Mouse (Mus musculus) adrenal gland, postnatal 4 days (tissue): ENCODE measurements around the gene Wdr45. TPM values are rescaled to one million over a fixed set of nuclear protein-coding genes. Genes with fewer than 3 reads are reported as not detected.
"Not testable (repeated sequence)": the region's sequence is repeated elsewhere in the genome, so short reads cannot be mapped to it uniquely, and the experiment has no call there.

ENCODE experiments used
- DNase-seq, 2 experiments: peaks; one replicate each; pipeline ENCODE4 v3.0.0; 2021 to 2022; ENCODE audit warnings: low spot score in 2 of 2, mixed read lengths in 2 of 2
- total RNA-seq, 2 experiments: library from RNA; stranded (reverse); gene quantifications; 2 replicates each; pipeline ENCODE4 v1.2.3; 2021

Gene Wdr45
- total RNA-seq, 2 experiments from 2014 or later = 68.0 to 75.4 TPM

- not testable (repeated sequence) for DNase-seq
Observed at GRCm38 (mm10) chrX:7716058-7716457, 1.9 kb downstream of the Wdr45 start.

DNA sequence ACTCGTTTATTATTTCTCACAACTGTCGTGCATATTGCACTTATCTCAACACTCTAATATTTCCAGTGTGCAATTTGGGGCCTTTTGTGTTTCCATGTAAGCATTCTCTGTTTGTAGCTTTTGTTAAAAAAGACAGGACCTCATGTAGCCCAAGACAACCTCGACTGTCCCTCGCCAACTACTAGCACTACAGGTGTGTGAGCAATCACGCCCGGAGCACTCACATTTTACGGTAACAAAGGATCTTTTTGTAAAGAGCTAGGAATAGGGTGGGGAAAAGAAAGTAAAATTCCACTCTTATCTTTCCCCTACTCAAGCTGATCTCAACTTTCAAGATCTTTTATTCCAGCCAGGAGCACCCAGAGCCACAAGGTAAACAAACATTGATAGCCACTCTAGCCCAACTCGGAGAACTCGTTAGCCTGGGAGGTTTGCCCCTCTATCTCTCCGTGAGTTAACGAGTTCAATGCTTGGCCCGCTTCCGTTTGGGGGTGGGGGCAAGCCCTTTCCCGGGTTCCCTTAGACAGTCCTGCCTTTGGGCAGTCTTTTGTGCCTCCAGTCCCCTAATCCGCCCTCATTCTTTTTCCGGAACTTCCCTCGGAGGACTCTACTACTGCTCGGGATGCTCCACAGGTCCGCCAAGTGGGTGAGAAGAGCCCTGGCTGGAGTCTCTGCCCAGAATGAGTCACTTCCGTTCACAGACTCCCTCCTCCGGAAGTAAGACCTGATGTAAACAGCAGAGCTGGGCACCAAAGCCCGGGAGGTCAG is 7.6 kb downstream of the Wdr45 start, which contains the start of gene Gm45208:
Gene Gm45208, plus strand, starts transcription at position 732 of the 768 bp plus-strand sequence.
- peak; percentile 22 to 43 for DNase-seq

DNA sequence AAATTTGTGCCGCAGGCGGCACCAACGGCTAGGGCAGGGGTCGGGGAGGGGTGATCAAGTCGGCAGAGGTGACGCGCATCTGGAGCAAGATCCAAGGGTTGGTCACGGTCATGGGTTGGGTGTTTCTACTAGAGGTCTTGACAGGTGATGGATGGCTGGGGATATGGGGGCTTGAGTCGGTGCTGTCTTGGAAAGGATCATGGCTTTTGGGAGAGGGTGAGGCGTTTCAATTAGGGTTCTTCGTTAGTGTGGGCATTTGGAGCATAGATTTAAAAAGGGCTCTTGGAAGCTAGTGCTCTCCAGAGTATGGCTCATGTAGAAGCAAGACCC is 8.1 kb downstream of the Wdr45 start:
- no peak for DNase-seq

- DNase-seq = no peak
Observed at GRCm38 (mm10) chrX:7722691-7723090, 8.6 kb downstream of the Wdr45 start.

GRCm38 (mm10) chrX:7724135-7724534 is 10.0 kb downstream of the Wdr45 start:
- no peak for DNase-seq

DNA sequence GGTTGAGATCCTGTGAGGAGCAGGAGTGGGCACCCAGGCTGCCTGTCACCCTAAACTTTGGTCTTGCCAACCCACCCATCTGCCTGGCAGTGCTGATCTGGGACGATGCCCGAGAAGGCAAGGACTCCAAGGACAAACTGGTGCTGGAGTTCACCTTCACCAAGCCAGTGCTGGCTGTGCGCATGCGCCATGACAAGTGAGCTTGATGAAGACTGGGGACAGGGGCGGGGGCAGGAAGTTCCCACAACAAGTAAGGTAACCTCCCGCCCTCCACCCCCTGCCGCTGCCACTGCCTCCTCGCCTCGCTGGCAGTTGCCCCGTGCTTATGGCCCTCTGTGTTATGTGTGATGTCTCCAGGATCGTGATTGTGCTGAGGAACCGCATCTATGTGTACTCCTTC is 11.7 kb downstream of the Wdr45 start:
- no peak for DNase-seq

DNA sequence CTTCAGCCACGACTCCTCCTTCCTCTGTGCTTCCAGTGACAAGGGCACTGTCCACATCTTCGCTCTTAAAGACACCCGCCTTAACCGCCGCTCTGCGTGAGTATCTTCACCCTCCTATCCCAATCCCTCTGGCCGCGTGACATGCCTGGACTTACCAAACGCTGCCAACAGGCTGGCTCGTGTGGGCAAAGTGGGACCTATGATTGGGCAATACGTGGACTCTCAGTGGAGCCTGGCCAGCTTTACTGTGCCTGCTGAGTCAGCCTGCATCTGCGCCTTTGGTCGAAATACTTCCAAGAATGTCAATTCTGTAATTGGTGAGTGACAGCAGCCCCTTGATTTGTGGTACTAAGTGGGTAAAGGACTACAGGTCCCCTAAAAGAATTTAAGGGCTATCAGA is 13.0 kb downstream of the Wdr45 start:
- DNase-seq = no peak

GRCm38 (mm10) chrX:7728215-7728921 is 14.2 kb downstream of the Wdr45 start, which contains the start of gene Praf2:
Gene Praf2, plus strand, starts transcription at chrX:7728439.
- DNase-seq = peak; percentile 24 to 47

DNA sequence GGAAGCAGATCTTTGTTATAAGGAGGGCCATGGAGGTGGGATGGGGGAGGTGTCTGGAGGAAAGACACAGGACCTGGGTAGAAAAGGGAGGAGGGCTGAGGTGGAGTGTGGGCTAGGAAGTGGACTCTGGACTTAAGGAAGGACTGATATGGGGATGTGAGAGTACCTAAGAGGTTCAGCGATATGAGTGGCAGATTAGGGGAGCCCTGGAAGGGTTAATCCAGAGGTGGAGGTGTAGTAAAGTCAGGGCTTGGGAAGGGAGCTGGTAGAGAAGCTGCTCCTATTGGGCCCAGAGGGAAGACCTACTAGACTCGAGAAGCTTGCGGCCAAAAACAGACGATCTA is 14.8 kb downstream of the Wdr45 start:
- no peak for DNase-seq

DNA sequence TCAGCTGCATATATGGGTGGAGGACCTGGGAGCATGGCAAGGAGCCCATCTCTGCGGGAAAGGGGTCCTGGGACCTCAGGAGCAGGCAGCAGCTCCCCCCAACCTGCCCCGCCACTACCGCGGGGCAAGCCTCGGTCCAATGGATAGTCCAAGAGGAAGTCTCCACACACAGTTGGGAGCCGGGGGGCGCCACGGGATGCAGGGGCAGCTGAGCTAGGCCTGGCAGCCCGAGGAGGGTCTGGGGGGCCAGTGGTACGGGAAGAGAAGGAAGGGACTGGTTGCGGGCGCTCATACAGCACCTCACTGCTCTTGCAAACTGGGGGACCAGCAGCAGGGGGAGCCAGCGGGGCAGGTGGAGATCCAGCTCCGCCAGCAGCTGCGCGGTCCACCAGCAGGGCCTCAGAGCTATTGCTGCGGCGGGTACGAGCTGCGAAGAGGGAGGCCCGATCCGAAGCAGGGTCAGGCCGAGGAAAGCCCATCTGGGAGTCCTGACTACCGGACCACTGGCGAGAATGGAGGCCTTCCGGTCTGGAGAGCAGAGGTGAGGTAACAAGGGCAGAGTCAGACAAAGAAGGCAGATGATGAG is 19.5 kb downstream of the Wdr45 start:
- peak; percentile 32 to 46 for DNase-seq

GRCm38 (mm10) chrX:7739336-7740081 is 25.4 kb downstream of the Wdr45 start:
- no peak for DNase-seq

- DNase-seq = no peak
Observed at GRCm38 (mm10) chrX:7740082-7740819, 26.1 kb downstream of the Wdr45 start.

- no peak for DNase-seq
Observed at GRCm38 (mm10) chrX:7741103-7741502, 27.0 kb downstream of the Wdr45 start.

DNA sequence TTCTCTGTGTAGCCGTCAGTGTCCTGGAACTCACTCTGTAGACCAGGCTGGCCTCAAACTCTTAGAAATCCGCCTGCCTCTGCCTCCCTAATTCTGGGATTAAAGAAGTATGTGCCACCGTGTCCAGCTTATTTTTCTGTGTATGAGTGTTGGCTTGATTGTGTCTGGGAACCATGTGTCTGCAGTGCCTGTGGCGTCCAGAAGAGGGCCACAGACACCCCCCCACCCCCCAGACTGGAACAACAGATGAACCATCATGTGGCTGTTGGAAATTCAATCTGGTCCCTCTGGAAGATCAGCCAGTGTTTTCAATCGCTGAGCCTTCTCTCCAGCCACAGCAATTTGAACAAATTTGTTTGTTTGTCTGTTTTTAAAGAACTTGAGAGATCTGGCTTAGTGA is 29.3 kb downstream of the Wdr45 start:
- no peak for DNase-seq

DNA sequence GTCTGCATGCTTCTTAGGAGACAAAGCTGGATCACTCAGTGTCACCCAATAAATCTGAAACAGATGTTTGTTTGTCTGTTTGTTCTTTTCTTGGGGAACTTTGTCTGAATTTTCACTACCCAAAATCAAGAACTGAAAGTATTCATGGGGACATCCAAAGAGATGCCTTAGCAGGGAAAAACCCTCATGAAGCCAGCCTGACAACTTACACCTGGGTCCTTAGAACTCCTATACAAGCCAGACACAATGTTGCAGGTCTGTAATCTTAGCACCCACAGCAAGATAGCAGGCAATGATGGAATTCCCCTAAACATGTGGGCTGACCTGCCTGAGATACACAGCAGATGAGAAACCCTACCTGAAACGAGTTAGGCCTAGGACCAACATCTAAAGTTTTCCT is 30.8 kb downstream of the Wdr45 start:
- no peak for DNase-seq

DNA sequence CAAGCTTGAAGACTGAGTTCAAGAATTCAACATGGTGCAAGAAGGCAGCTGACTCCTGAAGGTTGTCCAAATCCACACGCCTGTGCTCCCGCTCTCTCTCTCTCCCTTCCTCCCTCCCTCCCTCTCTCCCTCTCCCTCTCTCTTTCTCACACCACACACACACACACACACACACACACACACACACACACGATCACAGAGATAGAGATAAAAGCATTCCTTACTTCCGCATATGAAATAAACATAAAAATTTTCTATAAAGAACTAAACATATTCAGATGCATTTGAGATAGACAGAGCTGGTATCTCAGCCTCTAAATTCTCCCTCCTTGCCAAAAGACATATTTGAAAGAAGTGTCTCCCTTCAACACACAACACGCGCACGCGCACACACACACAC is 31.3 kb downstream of the Wdr45 start:
- DNase-seq = no peak

DNA sequence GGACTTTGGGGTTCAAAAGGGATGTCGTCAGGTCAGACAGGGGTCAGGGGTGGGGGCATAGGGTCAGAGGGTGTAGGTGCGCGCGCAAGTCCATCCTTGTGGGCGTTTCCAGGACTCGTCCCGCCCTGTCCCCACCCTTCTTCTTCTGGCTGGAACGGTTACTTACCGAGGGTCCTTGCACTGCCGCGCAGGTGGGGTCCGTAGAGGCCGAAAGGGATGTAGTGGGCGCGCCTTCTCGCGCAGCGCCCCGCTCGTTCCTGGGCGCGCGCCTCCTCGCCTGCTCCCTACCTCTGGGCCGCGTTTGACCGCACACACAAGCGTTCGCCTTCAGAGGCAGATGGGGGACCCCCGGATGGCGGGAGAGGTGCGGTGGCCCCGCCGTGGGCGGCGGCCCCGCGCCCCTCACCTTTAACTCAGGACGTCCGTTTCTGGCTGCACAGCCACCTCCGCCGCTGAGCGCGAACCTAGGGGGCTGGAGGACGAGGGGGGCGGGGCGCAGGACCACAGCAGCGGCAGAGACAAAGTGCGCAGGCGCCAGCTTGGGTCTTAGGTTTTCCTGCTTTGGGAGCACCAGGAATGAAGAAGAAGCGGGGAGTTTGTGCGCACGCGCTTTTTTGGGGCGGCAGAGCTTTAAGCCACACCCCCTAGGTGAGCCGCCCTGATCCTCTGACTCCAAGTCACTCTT is 36.4 kb downstream of the Wdr45 start, which contains the start of gene Ccdc120:
Gene Ccdc120, minus strand, starts transcription at position 474 of the 685 bp plus-strand sequence.
- peak in 1 of 2 experiments; percentile 19 for DNase-seq

- not testable (repeated sequence) for DNase-seq
Observed at GRCm38 (mm10) chrX:7753627-7754026, 39.5 kb downstream of the Wdr45 start.

GRCm38 (mm10) chrX:7762137-7762920 is 48.2 kb downstream of the Wdr45 start, which contains the start of gene Tfe3:
Gene Tfe3, plus strand, starts transcription at chrX:7762560.
- peak; percentile 63 to 69 for DNase-seq

DNA sequence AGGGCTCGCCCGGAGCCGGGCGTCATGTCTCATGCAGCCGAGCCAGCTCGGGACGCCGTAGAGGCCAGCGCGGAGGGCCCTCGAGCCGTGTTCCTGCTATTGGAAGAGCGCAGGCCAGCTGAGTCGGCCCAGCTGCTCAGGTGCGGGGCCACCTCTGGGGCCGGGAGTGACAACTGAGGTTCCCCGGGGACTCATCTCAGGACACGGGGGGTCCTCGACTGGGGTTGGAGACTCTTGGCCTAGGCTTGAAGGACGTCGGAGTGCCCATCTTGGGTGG is 48.7 kb downstream of the Wdr45 start:
- no peak for DNase-seq
